Mouse (Mus musculus) cortical plate, adult 2 months (tissue): ENCODE measurements at regions not wholly inside any gene's neighbourhood (a gene's known extent, or its start where the extent isn't known, plus 50 kb on each side); places are given as distances from the start of the nearest gene placed in this dataset.

Experiments used
- H3K27ac ChIP-seq: fragments of 200-500 bp; 2 replicates; pipeline ENCODE4 v1.5.1; 2012; ENCODE audit warnings: low read length, control low read depth, inconsistent platforms; ENCODE audit not compliant: insufficient read depth
- H3K4me1 ChIP-seq: fragments of 200-500 bp; 2 replicates; pipeline ENCODE4 v1.6.1; 2011; ENCODE audit warnings: low read length; ENCODE audit not compliant: control insufficient read depth, insufficient read depth
- H3K4me3 ChIP-seq: fragments of 200-500 bp; 2 replicates; pipeline ENCODE4 v1.5.1; 2011; ENCODE audit warnings: mild to moderate bottlenecking, low read length, control low read depth; ENCODE audit not compliant: insufficient read depth
- CTCF ChIP-seq: fragments of 200-500 bp; IDR thresholded peaks from 2 replicates; pipeline ENCODE4 v1.5.1; 2011; ENCODE audit warnings: mild to moderate bottlenecking, control low read depth, low read length; ENCODE audit not compliant: insufficient read depth; ENCODE audit errors: extremely low read depth
- POLR2A ChIP-seq: fragments of 200-500 bp; IDR thresholded peaks from 2 replicates; pipeline ENCODE4 v1.6.1; 2011; ENCODE audit warnings: mild to moderate bottlenecking, low read length, control low read depth; ENCODE audit not compliant: insufficient read depth; ENCODE audit errors: extremely low read depth

GRCm38 (mm10) chr4:31205332-31205970, 758.4 kb upstream of the Map3k7 start:
- no peak overlapping the region for H3K4me3 ChIP-seq
- H3K27ac ChIP-seq = no peak overlapping the region
- TF ChIP-seq POLR2A = no peak
- no peak for TF ChIP-seq CTCF
- no peaks in the 10 kb centered on the region for H3K4me1 ChIP-seq

- Histone ChIP-seq H3K27ac (no peak overlapping the region), H3K4me3 (no peak overlapping the region), H3K4me1 (no peaks in the 10 kb centered on the region)
- no peak for TF ChIP-seq POLR2A
- TF ChIP-seq CTCF = no peak
Observed at GRCm38 (mm10) chr4:31225741-31226140, 738.2 kb upstream of the Map3k7 start.

GRCm38 (mm10) chr4:31268825-31269495, 694.9 kb upstream of the Map3k7 start:
- H3K27ac ChIP-seq = no peak overlapping the region
- no peak for TF ChIP-seq CTCF
- no peak for TF ChIP-seq POLR2A
- H3K4me3 ChIP-seq = no peak overlapping the region
- H3K4me1 ChIP-seq = no peaks in the 10 kb centered on the region

GRCm38 (mm10) chr4:31274131-31274530, 689.8 kb upstream of the Map3k7 start:
- Histone ChIP-seq H3K4me3 (no peak overlapping the region), H3K4me1 (no peaks in the 10 kb centered on the region), H3K27ac (no peak overlapping the region)
- TF ChIP-seq POLR2A = no peak
- no peak for TF ChIP-seq CTCF

- Histone ChIP-seq H3K4me1 (no peaks in the 10 kb centered on the region), H3K27ac (no peak overlapping the region), H3K4me3 (no peak overlapping the region)
- TF ChIP-seq POLR2A = no peak
- no peak for TF ChIP-seq CTCF
Observed at GRCm38 (mm10) chr4:31290301-31290975, 673.5 kb upstream of the Map3k7 start.

- no peak for TF ChIP-seq POLR2A
- no peak for TF ChIP-seq CTCF
- Histone ChIP-seq H3K4me1 (no peaks in the 10 kb centered on the region), H3K4me3 (no peak overlapping the region), H3K27ac (no peak overlapping the region)
Observed at GRCm38 (mm10) chr4:31293752-31294151, 670.1 kb upstream of the Map3k7 start.

- Histone ChIP-seq H3K4me1 (no peaks in the 10 kb centered on the region), H3K4me3 (no peak overlapping the region), H3K27ac (no peak overlapping the region)
- TF ChIP-seq CTCF (no peak), POLR2A (no peak)
Observed at GRCm38 (mm10) chr4:31297848-31298247, 666.0 kb upstream of the Map3k7 start.

GRCm38 (mm10) chr4:31319269-31319668, 644.6 kb upstream of the Map3k7 start:
- Histone ChIP-seq H3K27ac (no peak overlapping the region), H3K4me3 (no peak overlapping the region), H3K4me1 (0 out of 2 replicates have a peak, but pooled peaks cover 1% of the 10 kb centered on the region)
- TF ChIP-seq CTCF = no peak
- no peak for TF ChIP-seq POLR2A

GRCm38 (mm10) chr4:31320734-31321507, 643.0 kb upstream of the Map3k7 start:
- 0 out of 2 replicates have a peak, but pooled peaks cover 1% of the 10 kb centered on the region for H3K4me1 ChIP-seq
- no peak overlapping the region for H3K27ac ChIP-seq
- H3K4me3 ChIP-seq = no peak overlapping the region
- TF ChIP-seq POLR2A (no peak), CTCF (no peak)
